Mouse (Mus musculus): ENCODE data around the gene Ggps1.

Gene Ggps1

GRCm38 (mm10) chr13:14063013-14063941 lies at the start of gene Ggps1, which contains the start of gene Arid4b:
Ggps1 (minus strand) TSS chr13:14063488.
Arid4b (plus strand) TSS chr13:14063232.
- peak; percentile 90 to 97 for DNase-seq (ENCODE audit: low spot score in 2 of 2)

- no peak for DNase-seq (ENCODE audit: low spot score in 2 of 2)
Observed at GRCm38 (mm10) chr13:14111146-14111545, 47.9 kb upstream of the Ggps1 start.

GRCm38 (mm10) chr13:14110154-14110873 lies 47.0 kb upstream of the Ggps1 start:
- DNase-seq (ENCODE audit: low spot score in 2 of 2), result no peak

GRCm38 (mm10) chr13:14103026-14103425 lies 39.7 kb upstream of the Ggps1 start:
- DNase-seq (ENCODE audit: low spot score in 2 of 2), result no peak

- DNase-seq (ENCODE audit: low spot score in 2 of 2), result no peak
Observed at GRCm38 (mm10) chr13:14088669-14089068, 25.4 kb upstream of the Ggps1 start.

- DNase-seq (ENCODE audit: low spot score in 2 of 2), result no peak
Observed at GRCm38 (mm10) chr13:14075326-14075725, 12.0 kb upstream of the Ggps1 start.

- no peak for DNase-seq (ENCODE audit: low spot score in 2 of 2)
Observed at GRCm38 (mm10) chr13:14074371-14074770, 11.1 kb upstream of the Ggps1 start.

GRCm38 (mm10) chr13:14069291-14069690 lies 6.0 kb upstream of the Ggps1 start:
- DNase-seq (ENCODE audit: low spot score in 2 of 2), result no peak

GRCm38 (mm10) chr13:14068035-14068434 lies 4.7 kb upstream of the Ggps1 start:
- DNase-seq (ENCODE audit: low spot score in 2 of 2), result no peak

GRCm38 (mm10) chr13:14065701-14066100 lies 2.4 kb upstream of the Ggps1 start:
- no peak for DNase-seq (ENCODE audit: low spot score in 2 of 2)

GRCm38 (mm10) chr13:14065028-14065380 lies 1.7 kb upstream of the Ggps1 start:
- DNase-seq (ENCODE audit: low spot score in 2 of 2), result no peak

GRCm38 (mm10) chr13:14064341-14065027 lies 1.2 kb upstream of the Ggps1 start:
- DNase-seq (ENCODE audit: low spot score in 2 of 2), result peak; percentile 29 to 45

- DNase-seq (ENCODE audit: low spot score in 2 of 2), result no peak
Observed at GRCm38 (mm10) chr13:14063942-14064271, 619 bp upstream of the Ggps1 start.

GRCm38 (mm10) chr13:14062209-14063012 lies 877 bp downstream of the Ggps1 start:
- no peak for DNase-seq (ENCODE audit: low spot score in 2 of 2)

GRCm38 (mm10) chr13:14059582-14059981 lies 3.7 kb downstream of the Ggps1 start:
- no peak for DNase-seq (ENCODE audit: low spot score in 2 of 2)

- DNase-seq (ENCODE audit: low spot score in 2 of 2), result no peak
Observed at GRCm38 (mm10) chr13:14056801-14057200, 6.5 kb downstream of the Ggps1 start.

- DNase-seq (ENCODE audit: low spot score in 2 of 2), result no peak
Observed at GRCm38 (mm10) chr13:14049878-14050277, 13.4 kb downstream of the Ggps1 start.

- DNase-seq (ENCODE audit: low spot score in 2 of 2), result no peak
Observed at GRCm38 (mm10) chr13:14044521-14044920, 18.8 kb downstream of the Ggps1 start.

GRCm38 (mm10) chr13:14043851-14044250 lies 19.4 kb downstream of the Ggps1 start:
- DNase-seq (ENCODE audit: low spot score in 2 of 2), result no peak

GRCm38 (mm10) chr13:14040186-14040585 lies 23.1 kb downstream of the Ggps1 start:
- no peak for DNase-seq (ENCODE audit: low spot score in 2 of 2)

GRCm38 (mm10) chr13:14039292-14039965 lies 23.9 kb downstream of the Ggps1 start, which contains the start of gene Tbce:
Tbce (minus strand) TSS chr13:14039638.
- peak; percentile 87 to 88 for DNase-seq (ENCODE audit: low spot score in 2 of 2)

Data from urinary bladder, postnatal 36 days (tissue).